Mouse (Mus musculus): ENCODE results near the gene Rcor2.

GRCm38 (mm10) chr19:7226511-7226914 lies 40.6 kb upstream of the Rcor2 start:
- TF ChIP-seq GATA1 (IDR thresholded peaks at IDR 0.05; ENCODE audit: borderline replicate concordance, low read length) (no peak), FLI1 (IDR thresholded peaks at IDR 0.05; ENCODE audit: low read length) (no peak)
